Comparison of ENCODE assay signal across 9 mouse cellular contexts in the genomic region with DNA sequence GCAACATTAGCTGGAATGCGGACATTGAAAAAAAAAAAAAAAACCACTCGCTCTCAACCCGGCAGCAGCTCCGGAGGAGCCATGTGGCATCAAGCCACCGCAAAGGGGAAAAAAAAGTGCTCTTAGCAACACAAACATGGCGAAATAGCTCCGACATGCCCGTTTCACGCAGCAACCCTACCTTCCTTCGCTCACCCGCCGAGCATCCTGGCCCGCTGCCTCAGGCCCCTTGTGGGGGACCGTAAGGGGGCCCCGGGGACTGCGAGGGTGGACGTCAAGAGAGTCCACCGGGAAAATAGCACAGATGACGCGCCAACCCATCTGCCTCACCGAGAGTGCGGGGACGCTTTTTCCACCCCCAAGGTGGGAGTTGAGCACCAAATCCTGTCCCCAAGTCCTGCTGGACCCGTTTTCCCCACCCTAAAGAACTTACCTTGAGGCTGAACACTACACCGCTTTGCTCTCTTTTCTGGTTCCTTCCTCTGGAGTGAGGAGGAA.
DNase-seq lines count a peak whose midpoint lies in the region; ATAC-seq and TF ChIP-seq lines count a peak whose summit lies in the region.
"Had no signal": no experiment of that assay in that cellular context is flagged by ENCODE, and none has a peak within 500 bp of the region (broad histone marks: within the 10 kb centered on the region; RNA-seq: fewer than 3 reads in every experiment).

No protein-coding gene starts in this region.

- H3K36me3 ChIP-seq in erythroblast, embryonic 14.5 days (ENCODE audit: control insufficient read depth) = no peaks in the 10 kb centered on the region
- no peaks in the 10 kb centered on the region for H3K36me3 ChIP-seq in limb, embryonic 13.5 days
- H3K36me3 ChIP-seq in midbrain, embryonic 15.5 days (replicated peaks) = no peaks in the 10 kb centered on the region

- H3K9ac ChIP-seq in limb, embryonic 13.5 days = no peak overlapping the region
- H3K9ac ChIP-seq in midbrain, embryonic 15.5 days = peak overlapping the region; percentile 49

- peak; percentile 74 to 79 for DNase-seq in cerebellum, adult 2 months
- DNase-seq in gastrocnemius, postnatal 14 days = peak; percentile 41
- DNase-seq in induced T-regulatory cell, adult 2 months (ENCODE audit: low read depth) = peak; percentile 86
- peak; percentile 59 for DNase-seq in testis, postnatal 10 days (ENCODE audit: low spot score)

- H3K9me3 ChIP-seq in erythroblast, embryonic 14.5 days (ENCODE audit: control insufficient read depth, low read length) = peaks cover 2% of the 10 kb centered on the region; the same call in 1 of the 2 replicates
- no peaks in the 10 kb centered on the region for H3K9me3 ChIP-seq in limb, embryonic 13.5 days
- no peaks in the 10 kb centered on the region for H3K9me3 ChIP-seq in midbrain, embryonic 15.5 days

- H3K27me3 ChIP-seq in erythroblast, embryonic 14.5 days (ENCODE audit: control insufficient read depth) = peaks cover 87% of the 10 kb centered on the region
- no peaks in the 10 kb centered on the region for H3K27me3 ChIP-seq in cerebellum, adult 2 months (ENCODE audit: control insufficient read depth, insufficient read depth, low read length)
- peaks cover 89% of the 10 kb centered on the region for H3K27me3 ChIP-seq in limb, embryonic 13.5 days
- H3K27me3 ChIP-seq in midbrain, embryonic 15.5 days (replicated peaks) = peaks cover 24% of the 10 kb centered on the region
- H3K27me3 ChIP-seq: Patski had no signal

- H3K4me1 ChIP-seq in erythroblast, embryonic 14.5 days (ENCODE audit: control insufficient read depth) = peaks cover 24% of the 10 kb centered on the region
- peaks cover 11% of the 10 kb centered on the region; the same call in 1 of the 2 replicates for H3K4me1 ChIP-seq in cerebellum, adult 2 months (ENCODE audit: control insufficient read depth, insufficient read depth, low read length)
- peaks cover 28% of the 10 kb centered on the region for H3K4me1 ChIP-seq in limb, embryonic 13.5 days
- peaks cover 45% of the 10 kb centered on the region for H3K4me1 ChIP-seq in midbrain, embryonic 15.5 days

- peak overlapping the region; percentile 97 for H3K27ac ChIP-seq in cerebellum, adult 2 months (ENCODE audit: insufficient read depth, low read length)
- no peak overlapping the region for H3K27ac ChIP-seq in limb, embryonic 13.5 days
- peak overlapping the region; percentile 14; the same call in 1 of the 2 replicates for H3K27ac ChIP-seq in midbrain, embryonic 15.5 days

- intact Hi-C loops in gastrocnemius, postnatal 14 days (cut with DNase I; ENCODE audit: low total_unique reads) = no loop called here

- TF ChIP-seq POLR2A in cerebellum, adult 2 months (IDR thresholded peaks at IDR 0.05; ENCODE audit: borderline replicate concordance, insufficient read depth, low read length) = no peak; the same call in 1 of the 2 replicates

- peak overlapping the region; percentile 29 for H3K4me3 ChIP-seq in erythroblast, embryonic 14.5 days (replicated peaks)
- peak overlapping the region; percentile 92 for H3K4me3 ChIP-seq in cerebellum, adult 2 months (replicated peaks; ENCODE audit: insufficient read depth, low read depth, low read length)
- H3K4me3 ChIP-seq in limb, embryonic 13.5 days = peak overlapping the region; percentile 77
- peak overlapping the region; percentile 60 for H3K4me3 ChIP-seq in midbrain, embryonic 15.5 days

- TF ChIP-seq CTCF in cerebellum, adult 2 months (IDR thresholded peaks at IDR 0.05; ENCODE audit: borderline replicate concordance, insufficient read depth, low read depth, low read length) = no peak

- ATAC-seq in erythroblast, adult 5-6 weeks (replicated peaks; ENCODE audit: low FRiP score, poor library complexity, severe bottlenecking) = no peak
- no peak for ATAC-seq in limb, embryonic 13.5 days (ENCODE audit: low FRiP score, low read depth)
- no peak for ATAC-seq in midbrain, embryonic 15.5 days (replicated peaks)
- ATAC-seq: Patski had no signal

- H3K4me2 ChIP-seq in limb, embryonic 13.5 days (replicated peaks) = peak overlapping the region; percentile 100
- peak overlapping the region; percentile 100 for H3K4me2 ChIP-seq in midbrain, embryonic 15.5 days

- WGBS in cerebellum, adult 2 months = under 1% methylated on average over 25 of the region's 25 CpGs
- WGBS in limb, embryonic 13.5 days = under 1% methylated on average over 25 of the region's 25 CpGs
- 0% methylated on average over 23 of the region's 25 CpGs for WGBS in midbrain, embryonic 15.5 days

Comparison
In these comparisons a context has a peak if more than half of its experiments do, and no peak if none do; other contexts are left out.
1. H3K4me3 ChIP-seq: peak in every context shown above with its lines; median percentile 92 in cerebellum, adult 2 months; 77 in limb, embryonic 13.5 days; 60 in midbrain, embryonic 15.5 days; 29 in erythroblast, embryonic 14.5 days.